Mouse (Mus musculus): ENCODE measurements around the gene Gimap5. TPM values are rescaled to one million over a fixed set of nuclear protein-coding genes. Genes with fewer than 3 reads are reported as not detected.

The Gimap5 gene
- polyA plus RNA-seq (2014; fragmentation: Illumina TruSeq; extraction: RNeasy Lipid Tissue Mini Kit (QIAGEN cat#74804); ENCODE audit: low replicate concordance) = 4.2 TPM

DNA sequence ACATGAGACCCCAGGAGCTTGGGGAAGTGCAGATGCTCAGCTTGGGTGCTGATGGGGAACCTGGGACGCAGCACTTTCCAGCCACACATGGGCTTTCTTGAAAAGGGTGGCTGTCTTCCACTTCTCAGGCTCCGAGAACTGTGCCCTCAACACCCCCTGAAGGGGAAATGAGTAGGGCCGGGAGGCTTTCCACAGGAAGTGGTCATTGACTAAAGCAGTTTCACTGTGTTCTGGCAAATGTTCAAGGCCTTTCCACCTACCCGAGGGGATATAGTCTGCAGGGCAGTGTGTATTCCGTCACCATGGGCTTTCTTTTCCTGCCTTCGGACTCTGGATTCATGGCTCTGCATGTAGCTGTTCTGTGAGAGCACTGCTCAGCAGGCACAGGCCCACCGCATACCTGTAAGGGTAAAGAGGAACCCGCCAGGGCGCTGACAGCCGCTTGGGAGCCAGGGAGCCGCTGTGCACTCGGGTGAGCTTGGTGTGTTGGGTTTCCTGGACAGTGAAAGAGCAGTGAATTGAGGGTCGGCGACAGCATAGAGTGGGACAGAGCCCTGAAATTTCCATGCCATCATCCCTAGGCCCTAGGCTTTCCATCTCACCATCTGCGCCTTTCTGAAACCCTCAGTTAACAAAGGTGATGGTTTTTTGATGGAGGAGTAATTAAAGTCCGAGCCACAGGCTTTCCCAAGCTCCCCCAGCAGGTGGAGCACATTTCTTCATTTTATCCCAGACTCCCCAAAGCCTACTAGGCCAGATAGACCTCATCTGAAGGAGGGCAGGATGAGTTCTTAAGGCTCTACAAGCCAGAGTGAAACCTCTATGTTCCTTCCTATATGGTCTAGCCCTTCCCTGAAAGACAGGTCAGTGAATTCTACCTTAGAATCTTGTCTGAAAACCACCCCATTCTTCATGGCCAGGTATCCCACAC lies at the start of gene Gimap5:
Gene Gimap5, plus strand, starts transcription at position 239 of the 931 bp plus-strand sequence.

DNA sequence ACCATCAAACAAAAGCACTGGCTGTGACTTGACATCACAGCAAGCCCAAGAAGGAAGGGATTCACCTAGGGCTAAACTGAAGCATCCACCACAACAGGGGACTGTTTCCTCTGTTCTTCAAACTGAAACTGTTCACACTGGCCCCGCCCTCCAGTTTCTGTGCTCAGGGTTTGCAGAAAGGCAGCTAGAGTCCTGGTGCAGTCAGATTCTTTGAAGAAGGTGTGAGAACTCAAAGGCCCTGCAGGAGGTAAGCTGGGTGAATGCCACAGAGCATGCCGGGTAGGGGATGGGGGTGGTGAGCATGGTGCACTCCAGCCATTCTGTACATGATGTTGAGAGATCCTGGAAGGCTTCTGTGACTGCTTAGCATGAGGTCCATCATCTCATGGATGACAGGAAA lies 27.5 kb upstream of the Gimap5 start, which contains the start of the genes Gm28053 and Gimap7:
Gene Gm28053, plus strand, starts transcription at position 153 of the 400 bp plus-strand sequence.
Gene Gimap7, plus strand, starts transcription at position 167 of the 400 bp plus-strand sequence.

DNA sequence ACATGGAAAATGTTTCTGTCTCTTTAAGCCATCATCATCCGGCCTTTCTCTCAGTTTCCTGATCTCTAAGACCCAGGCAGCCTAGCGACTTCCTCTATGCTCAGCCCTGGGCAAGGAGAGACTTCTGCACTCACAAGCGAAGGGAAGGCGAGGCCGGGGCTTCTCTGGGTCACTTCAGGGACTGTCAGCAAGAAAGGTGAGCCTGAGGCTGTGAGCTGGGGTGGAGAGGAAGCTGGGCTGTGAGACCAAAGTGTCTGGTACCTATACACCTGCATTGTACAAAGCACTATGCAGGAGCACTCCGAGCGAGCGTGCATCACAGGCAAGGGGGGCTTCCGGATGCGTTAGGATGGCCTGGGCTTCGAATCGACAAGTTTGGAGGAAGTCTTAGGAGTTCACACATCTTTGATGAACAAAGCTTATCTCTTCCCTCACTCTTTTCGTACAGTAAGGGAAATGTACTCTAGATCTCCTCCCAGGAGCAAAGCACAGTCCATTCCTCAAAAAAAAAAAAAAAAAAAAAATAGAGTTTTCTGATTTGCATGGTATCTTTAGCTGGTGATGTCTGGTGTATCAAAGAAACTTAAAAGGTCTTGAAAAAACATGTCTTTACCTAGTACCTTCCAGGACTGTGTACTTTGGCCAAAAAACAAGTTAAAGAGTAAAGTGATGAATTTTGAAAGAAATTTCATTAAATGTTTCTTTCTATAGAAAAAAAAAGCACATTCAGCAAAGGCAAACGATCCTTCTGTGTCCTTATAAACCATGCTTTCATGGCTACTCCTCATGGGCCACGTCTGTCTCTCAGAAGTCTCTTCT lies 6.8 kb upstream of the Gimap5 start, which contains the start of gene Gimap1:
Gene Gimap1, plus strand, starts transcription at position 94 of the 819 bp plus-strand sequence.

DNA sequence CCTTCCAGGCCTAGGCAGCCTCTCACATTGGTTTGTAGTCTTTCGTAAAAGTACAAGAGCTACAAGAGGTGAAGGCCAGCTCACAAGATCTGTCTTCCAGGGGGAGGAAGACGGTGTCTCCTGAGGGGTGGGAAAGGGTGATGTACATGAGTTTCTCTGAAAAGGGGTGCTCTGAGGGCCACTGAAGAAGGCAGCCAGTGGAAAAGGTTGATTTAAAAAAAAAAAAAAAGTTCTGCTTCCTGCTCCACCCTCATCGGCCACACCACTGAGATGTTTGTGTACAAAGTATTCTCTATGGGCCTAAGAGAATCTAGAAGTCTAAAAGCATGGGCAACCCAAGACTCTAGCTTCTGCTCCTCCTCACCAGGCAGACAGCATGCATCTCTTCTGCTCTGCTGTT lies 24.7 kb downstream of the Gimap5 start, which contains the start of gene Gimap3:
Gene Gimap3, minus strand, starts transcription at position 156 of the 400 bp plus-strand sequence.

Other genes starting within 250 kb of the Gimap5 start
- gene Atp6v0e2, start 208.6 kb upstream of the Gimap5 start, polyA plus RNA-seq (2014; fragmentation: Illumina TruSeq; extraction: RNeasy Lipid Tissue Mini Kit (QIAGEN cat#74804); ENCODE audit: low replicate concordance) = 7.1 TPM
- gene Lrrc61, start 191.4 kb upstream of the Gimap5 start, polyA plus RNA-seq (2014; fragmentation: Illumina TruSeq; extraction: RNeasy Lipid Tissue Mini Kit (QIAGEN cat#74804); ENCODE audit: low replicate concordance) = 0.97 TPM
- 2.2 TPM for gene Rarres2, start 173.4 kb upstream of the Gimap5 start, polyA plus RNA-seq (2014; fragmentation: Illumina TruSeq; extraction: RNeasy Lipid Tissue Mini Kit (QIAGEN cat#74804); ENCODE audit: low replicate concordance)
- not detected for gene Gm45021, start 156.6 kb upstream of the Gimap5 start, polyA plus RNA-seq (2014; fragmentation: Illumina TruSeq; extraction: RNeasy Lipid Tissue Mini Kit (QIAGEN cat#74804); ENCODE audit: low replicate concordance)
- 1.3 TPM for gene Repin1, start 152.3 kb upstream of the Gimap5 start, polyA plus RNA-seq (2014; fragmentation: Illumina TruSeq; extraction: RNeasy Lipid Tissue Mini Kit (QIAGEN cat#74804); ENCODE audit: low replicate concordance)
- gene Gm44965, start 152.3 kb upstream of the Gimap5 start, polyA plus RNA-seq (2014; fragmentation: Illumina TruSeq; extraction: RNeasy Lipid Tissue Mini Kit (QIAGEN cat#74804); ENCODE audit: low replicate concordance) = not detected
- gene Zfp775, start 144.1 kb upstream of the Gimap5 start, polyA plus RNA-seq (2014; fragmentation: Illumina TruSeq; extraction: RNeasy Lipid Tissue Mini Kit (QIAGEN cat#74804); ENCODE audit: low replicate concordance) = not detected
- gene AI854703, start 119.4 kb upstream of the Gimap5 start, polyA plus RNA-seq (2014; fragmentation: Illumina TruSeq; extraction: RNeasy Lipid Tissue Mini Kit (QIAGEN cat#74804); ENCODE audit: low replicate concordance) = not detected
- 22.2 TPM for gene Gimap8, start 99.0 kb upstream of the Gimap5 start, polyA plus RNA-seq (2014; fragmentation: Illumina TruSeq; extraction: RNeasy Lipid Tissue Mini Kit (QIAGEN cat#74804); ENCODE audit: low replicate concordance)
- 19.5 TPM for gene Gimap9, start 70.1 kb upstream of the Gimap5 start, polyA plus RNA-seq (2014; fragmentation: Illumina TruSeq; extraction: RNeasy Lipid Tissue Mini Kit (QIAGEN cat#74804); ENCODE audit: low replicate concordance)
- gene Gimap4, start 61.6 kb upstream of the Gimap5 start, polyA plus RNA-seq (2014; fragmentation: Illumina TruSeq; extraction: RNeasy Lipid Tissue Mini Kit (QIAGEN cat#74804); ENCODE audit: low replicate concordance) = 82.1 TPM
- 31.9 TPM for gene Gimap6, start 38.0 kb upstream of the Gimap5 start, polyA plus RNA-seq (2014; fragmentation: Illumina TruSeq; extraction: RNeasy Lipid Tissue Mini Kit (QIAGEN cat#74804); ENCODE audit: low replicate concordance)
- gene Gm28053, start 27.6 kb upstream of the Gimap5 start, polyA plus RNA-seq (2014; fragmentation: Illumina TruSeq; extraction: RNeasy Lipid Tissue Mini Kit (QIAGEN cat#74804); ENCODE audit: low replicate concordance) = 8.2 TPM
- gene Gimap7, start 27.6 kb upstream of the Gimap5 start, polyA plus RNA-seq (2014; fragmentation: Illumina TruSeq; extraction: RNeasy Lipid Tissue Mini Kit (QIAGEN cat#74804); ENCODE audit: low replicate concordance) = 6.2 TPM
- gene Gimap1, start 7.1 kb upstream of the Gimap5 start, polyA plus RNA-seq (2014; fragmentation: Illumina TruSeq; extraction: RNeasy Lipid Tissue Mini Kit (QIAGEN cat#74804); ENCODE audit: low replicate concordance) = 3.5 TPM
- 11.0 TPM for gene Gimap3, start 24.7 kb downstream of the Gimap5 start, polyA plus RNA-seq (2014; fragmentation: Illumina TruSeq; extraction: RNeasy Lipid Tissue Mini Kit (QIAGEN cat#74804); ENCODE audit: low replicate concordance)
- 125 TPM for gene Tmem176a, start 94.7 kb downstream of the Gimap5 start, polyA plus RNA-seq (2014; fragmentation: Illumina TruSeq; extraction: RNeasy Lipid Tissue Mini Kit (QIAGEN cat#74804); ENCODE audit: low replicate concordance)
- gene Tmem176b, start 95.3 kb downstream of the Gimap5 start, polyA plus RNA-seq (2014; fragmentation: Illumina TruSeq; extraction: RNeasy Lipid Tissue Mini Kit (QIAGEN cat#74804); ENCODE audit: low replicate concordance) = 13.8 TPM
- gene Aoc1, start 126.7 kb downstream of the Gimap5 start, polyA plus RNA-seq (2014; fragmentation: Illumina TruSeq; extraction: RNeasy Lipid Tissue Mini Kit (QIAGEN cat#74804); ENCODE audit: low replicate concordance) = 161 TPM
- not detected for gene 1600015I10Rik, start 183.7 kb downstream of the Gimap5 start, polyA plus RNA-seq (2014; fragmentation: Illumina TruSeq; extraction: RNeasy Lipid Tissue Mini Kit (QIAGEN cat#74804); ENCODE audit: low replicate concordance)
- gene Doxl2, start 228.8 kb downstream of the Gimap5 start, polyA plus RNA-seq (2014; fragmentation: Illumina TruSeq; extraction: RNeasy Lipid Tissue Mini Kit (QIAGEN cat#74804); ENCODE audit: low replicate concordance) = not detected
- gene Svs1, start 240.7 kb downstream of the Gimap5 start, polyA plus RNA-seq (2014; fragmentation: Illumina TruSeq; extraction: RNeasy Lipid Tissue Mini Kit (QIAGEN cat#74804); ENCODE audit: low replicate concordance) = not detected